Mouse (Mus musculus) liver, embryonic 14.5 days (tissue): ENCODE measurements at regions not wholly inside any gene's neighbourhood (a gene's known extent, or its start where the extent isn't known, plus 50 kb on each side); places are given as distances from the start of the nearest gene placed in this dataset.
"Not testable (repeated sequence)": the region's sequence is repeated elsewhere in the genome, so short reads cannot be mapped to it uniquely, and the experiment has no call there.

Experiments used
- CTCF ChIP-seq: IDR thresholded peaks from 2 replicates; pipeline ENCODE4 v1.5.1; 2016; ENCODE audit warnings: antibody characterized with exemption, low read depth, control low read depth
- EP300 ChIP-seq: IDR thresholded peaks from 2 replicates; pipeline ENCODE4 v1.6.1; 2016; ENCODE audit warnings: antibody characterized with exemption, low read depth

DNA sequence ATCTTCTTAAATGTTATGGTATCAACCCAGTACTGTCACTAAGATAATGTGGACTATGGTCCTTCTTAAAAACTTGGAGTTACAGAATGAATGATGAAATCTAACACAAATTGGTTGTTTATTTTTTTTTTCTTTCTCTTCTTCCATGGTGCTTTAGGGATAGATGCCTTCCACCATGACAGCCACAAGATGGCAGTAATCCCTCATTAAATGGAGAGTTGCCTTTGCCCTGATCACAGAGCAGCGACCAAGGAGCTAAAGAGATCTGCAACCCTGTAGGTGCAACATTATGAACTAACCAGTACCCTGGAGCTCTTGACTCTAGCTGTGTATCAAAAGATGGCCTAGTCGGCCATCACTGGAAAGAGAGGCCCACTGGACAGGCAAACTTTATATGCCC is 453.0 kb upstream of the Fam241a start:
- TF ChIP-seq CTCF = peak; percentile 40; the same call in 1 of the 2 replicates
- TF ChIP-seq EP300 = not testable (repeated sequence)
